Mouse (Mus musculus): Measurements from ENCODE around the gene Hcls1.

Gene Hcls1

GRCm38 (mm10) chr16:36989493-36989892 lies 54.7 kb downstream of the Hcls1 start:
- DNase-seq (ENCODE audit: low spot score): no peak

GRCm38 (mm10) chr16:36989999-36990625 lies 55.3 kb downstream of the Hcls1 start, which contains the start of gene Fbxo40:
Gene Fbxo40, minus strand, starts transcription at chr16:36990467.
- DNase-seq (ENCODE audit: low spot score): peak; percentile 15

DNA sequence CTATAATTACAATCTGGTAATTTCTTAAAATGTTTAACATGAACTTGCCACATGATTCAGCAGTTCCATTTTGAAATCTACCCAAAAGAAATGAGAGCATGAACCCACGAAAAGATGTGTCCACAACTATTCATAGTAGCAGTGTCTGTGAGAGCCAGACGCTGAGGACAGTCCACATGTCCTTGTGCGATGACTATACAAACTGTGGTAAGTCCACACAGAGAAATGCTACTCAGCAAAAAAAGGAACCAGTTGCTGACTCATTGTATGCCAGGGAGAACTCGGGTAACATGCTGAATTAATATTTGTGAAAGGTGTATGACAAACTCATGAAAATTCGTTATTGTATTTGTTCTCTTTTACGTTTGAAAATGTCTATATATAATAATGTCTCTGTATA lies 62.9 kb downstream of the Hcls1 start:
- DNase-seq (ENCODE audit: low spot score): no peak

GRCm38 (mm10) chr16:36999366-36999972 lies 64.7 kb downstream of the Hcls1 start:
- DNase-seq (ENCODE audit: low spot score): no peak

DNA sequence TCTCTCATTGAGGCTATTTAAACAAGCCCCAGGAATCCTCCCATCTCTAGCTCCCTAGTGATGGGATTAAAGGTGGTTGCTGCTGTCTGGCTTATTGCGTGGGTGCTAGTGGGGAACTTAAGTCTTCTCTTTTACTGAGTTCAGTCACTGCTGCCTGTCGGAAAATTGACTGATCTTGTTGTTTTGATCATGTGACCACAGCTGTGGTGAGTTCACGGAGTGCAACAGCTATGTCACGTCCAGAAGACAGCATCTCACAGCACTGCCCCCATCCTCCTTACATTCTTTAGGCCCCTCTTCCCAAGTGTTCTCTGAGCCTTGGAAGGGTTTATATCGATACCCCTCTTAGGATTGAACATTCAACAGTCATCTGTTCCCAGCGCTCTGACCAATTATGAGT lies 74.5 kb downstream of the Hcls1 start:
- no peak for DNase-seq (ENCODE audit: low spot score)

DNA sequence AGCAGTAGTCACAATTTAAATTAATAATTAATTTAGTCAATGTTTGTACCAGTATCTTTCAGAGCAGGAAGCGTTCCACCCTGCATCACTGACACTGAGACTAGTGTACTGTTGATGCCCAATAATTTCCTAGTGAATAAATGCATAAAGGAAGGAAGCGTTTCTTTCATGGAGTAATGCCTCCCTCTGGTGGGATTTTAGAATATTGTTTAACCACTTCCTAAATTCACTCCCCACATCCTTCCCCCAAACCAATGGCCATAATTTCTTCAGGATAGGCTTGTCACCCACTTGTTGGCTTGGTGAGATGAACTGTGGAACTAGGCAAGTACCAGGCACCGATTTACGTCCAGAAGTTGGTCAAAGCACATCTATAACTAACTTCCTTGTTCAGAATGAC lies 75.6 kb downstream of the Hcls1 start:
- no peak for DNase-seq (ENCODE audit: low spot score)

DNA sequence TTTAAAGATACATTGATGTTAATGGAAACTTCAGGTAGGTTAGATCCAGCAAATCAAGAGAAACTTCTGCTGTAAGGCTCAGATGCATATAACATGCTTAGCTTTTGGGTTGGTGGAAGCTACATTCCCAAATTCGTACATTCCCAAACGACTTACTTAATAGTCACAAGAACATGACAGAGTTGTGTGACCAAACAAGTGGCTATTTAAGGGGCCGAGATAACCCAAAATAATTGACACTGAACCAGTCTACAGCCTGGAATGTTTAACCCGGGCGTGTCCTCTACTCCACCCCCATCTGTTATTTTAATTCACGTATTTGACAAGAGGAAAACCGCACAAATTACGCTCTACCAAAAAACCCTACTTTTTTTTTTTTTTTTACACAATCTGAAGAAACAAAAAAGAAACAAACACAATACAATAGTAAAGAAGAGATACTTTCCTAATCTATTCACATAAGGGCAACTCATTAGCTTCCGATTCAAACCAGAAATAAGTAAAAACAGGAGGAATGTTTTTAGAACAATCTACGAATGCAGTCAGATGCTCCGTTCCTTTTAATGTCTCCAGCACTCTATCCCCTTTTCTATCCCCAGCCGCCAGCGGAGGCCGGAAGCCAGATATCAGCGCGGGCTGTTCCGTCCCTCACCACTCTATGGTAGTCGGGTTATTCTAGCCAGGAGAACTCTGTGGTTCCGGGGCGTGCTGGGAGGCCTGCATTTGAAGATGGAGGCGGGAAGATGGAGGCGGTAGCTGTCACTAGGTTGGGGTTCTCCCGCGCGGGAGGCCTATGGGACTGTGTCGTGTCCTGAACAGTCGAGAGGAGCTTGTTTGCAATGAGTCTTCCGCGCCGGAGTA lies 76.5 kb downstream of the Hcls1 start, which contains the start of gene Polq:
Gene Polq, plus strand, starts transcription at position 726 of the 861 bp plus-strand sequence.
- DNase-seq (ENCODE audit: low spot score): peak; percentile 93

DNA sequence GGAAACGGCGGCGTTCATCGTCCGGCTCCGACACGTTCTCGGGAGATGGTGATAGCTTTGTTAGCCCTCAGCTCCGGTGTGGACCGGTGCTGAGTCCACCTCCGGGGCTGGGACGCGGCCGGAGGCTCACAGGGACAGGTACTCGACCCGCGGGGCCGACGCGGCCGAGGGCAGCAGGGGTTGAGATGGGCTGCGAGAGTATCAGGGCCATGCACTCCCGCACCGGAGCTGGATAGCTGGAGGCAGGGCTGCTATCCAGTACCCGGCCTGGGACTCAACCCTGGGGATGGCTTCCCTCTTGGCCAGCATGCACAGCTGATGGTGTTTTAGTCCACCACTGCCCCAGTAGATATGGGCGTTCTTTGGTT lies 77.1 kb downstream of the Hcls1 start:
- no peak for DNase-seq (ENCODE audit: low spot score)

DNA sequence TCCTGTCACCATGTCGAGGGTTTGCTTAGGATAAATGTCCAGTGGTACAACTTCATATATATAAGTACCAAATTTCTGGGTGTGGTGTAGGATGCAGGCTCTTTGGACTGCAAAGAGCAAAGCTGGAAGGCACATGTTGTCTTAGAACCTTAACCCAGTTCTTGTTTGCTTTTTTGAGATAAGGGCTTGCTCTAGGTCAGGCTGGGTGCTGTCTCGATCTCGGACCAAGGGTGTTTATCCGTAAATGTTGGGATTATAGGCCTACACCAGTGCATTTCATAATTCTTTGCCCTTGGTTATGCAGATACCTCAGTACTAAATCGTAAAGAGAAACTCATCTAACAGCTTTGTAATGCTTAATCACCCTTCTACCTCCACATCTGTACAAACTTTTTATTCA lies 77.6 kb downstream of the Hcls1 start:
- DNase-seq (ENCODE audit: low spot score): no peak
